Mouse (Mus musculus) stomach, embryonic 16.5 days (tissue): ENCODE measurements around the gene Kctd20. TPM values are rescaled to one million over a fixed set of nuclear protein-coding genes. Genes with fewer than 3 reads are reported as not detected.

Experiments used
- ATAC-seq: fragments of 200-750 bp; cut with Nextera tagmentation; 2 replicates; pipeline ENCODE4 v1.8.0; 2017; ENCODE audit warnings: moderate number of reproducible peaks, moderate TSS enrichment; ENCODE audit not compliant: insufficient read depth, low FRiP score
- H3K27ac ChIP-seq: fragments of 300-500 bp; sonication (generic); 2 replicates; pipeline ENCODE4 v1.5.1; 2014; ENCODE audit warnings: low read length
- H3K27me3 ChIP-seq: fragments of 300-500 bp; sonication (generic); 2 replicates; pipeline ENCODE4 v1.6.1; 2014; ENCODE audit warnings: low read length, control low read depth, mixed read lengths; ENCODE audit not compliant: control insufficient read depth, insufficient read depth
- H3K36me3 ChIP-seq: fragments of 300-500 bp; sonication (generic); 2 replicates; pipeline ENCODE4 v1.6.1; 2014; ENCODE audit warnings: low read length; ENCODE audit not compliant: control insufficient read depth, insufficient read depth
- H3K4me1 ChIP-seq: fragments of 300-500 bp; sonication (generic); 2 replicates; pipeline ENCODE4 v1.6.1; 2014; ENCODE audit warnings: low read length, control low read depth, mixed read lengths; ENCODE audit not compliant: control insufficient read depth, insufficient read depth
- H3K4me2 ChIP-seq: fragments of 300-500 bp; sonication (generic); 2 replicates; pipeline ENCODE4 v1.6.1; 2014; ENCODE audit warnings: low read depth, low read length, mixed read lengths
- H3K4me3 ChIP-seq: fragments of 300-500 bp; sonication (generic); replicated peaks from 2 replicates; pipeline ENCODE4 v1.5.1; 2014; ENCODE audit warnings: mild to moderate bottlenecking, low read length
- H3K9ac ChIP-seq: fragments of 300-500 bp; sonication (generic); 2 replicates; pipeline ENCODE4 v1.6.1; 2014; ENCODE audit warnings: low read length
- H3K9me3 ChIP-seq: fragments of 300-500 bp; sonication (generic); replicated peaks from 2 replicates; pipeline ENCODE4 v1.6.1; 2016; ENCODE audit warnings: low read length, control low read depth; ENCODE audit not compliant: control insufficient read depth
- WGBS: fragments of 180-500 bp; shearing (Covaris S2); extraction: QIAGEN DNeasy Blood & Tissue Kit; methylation state at CpG from one replicate; pipeline ENCODE4 v1.1.7; 2014; 5-methylcytosine and 5-hydroxymethylcytosine counted together
- polyA plus RNA-seq: library from polyadenylated mRNA; unstranded; fragments of >200 nt; fragmentation: Nextera tagmentation; extraction: Ambion mirVana; gene quantifications from 2 replicates; pipeline ENCODE4 v1.2.1, GENCODE M21; 2015

The Kctd20 gene
- polyA plus RNA-seq, 1 experiment from 2014 or later = 78.3 TPM

GRCm38 (mm10) chr17:28967021-28967610, 15.4 kb downstream of the Kctd20 start:
- H3K4me3 ChIP-seq = no peak overlapping the region
- ATAC-seq = no peak
- H3K9me3 ChIP-seq = no peaks in the 10 kb centered on the region
- WGBS = 70% methylated on average over 11 of the region's 11 CpGs
- H3K9ac ChIP-seq = no peak overlapping the region
- no peaks in the 10 kb centered on the region for H3K27me3 ChIP-seq
- H3K4me2 ChIP-seq = no peak overlapping the region
- H3K27ac ChIP-seq = no peak overlapping the region
- H3K36me3 ChIP-seq = peaks cover 33% of the 10 kb centered on the region
- no peaks in the 10 kb centered on the region for H3K4me1 ChIP-seq

GRCm38 (mm10) chr17:28970122-28970521, 18.4 kb downstream of the Kctd20 start:
- Histone ChIP-seq H3K36me3 (peaks cover 19% of the 10 kb centered on the region), H3K4me1 (no peaks in the 10 kb centered on the region)
- ATAC-seq = no peak

DNA sequence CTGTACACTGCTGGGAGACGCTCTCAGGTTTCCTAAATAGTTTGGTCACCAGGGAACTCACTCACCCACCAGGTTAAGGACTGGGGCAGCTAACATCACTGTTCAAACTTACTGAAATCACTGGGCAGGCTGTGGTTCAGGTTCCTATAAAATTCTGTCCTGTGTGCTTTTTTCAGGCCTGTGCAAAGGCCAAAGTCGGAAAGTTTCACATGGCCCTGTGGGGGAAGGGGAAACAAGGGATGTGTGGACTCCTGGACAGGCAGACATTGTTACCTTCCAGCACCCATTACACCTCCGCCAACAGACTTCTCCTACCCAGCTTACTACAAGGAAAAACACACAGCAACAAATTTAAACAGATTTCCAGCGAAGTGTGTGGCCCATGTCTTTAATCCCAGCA, 27.3 kb downstream of the Kctd20 start:
- H3K27me3 ChIP-seq = no peaks in the 10 kb centered on the region
- no peak overlapping the region for H3K4me3 ChIP-seq
- H3K9me3 ChIP-seq = no peaks in the 10 kb centered on the region
- no peak for ATAC-seq
- 88% methylated on average over 4 of the region's 4 CpGs for WGBS
- no peak overlapping the region for H3K4me2 ChIP-seq
- peaks cover 15% of the 10 kb centered on the region for H3K36me3 ChIP-seq
- no peak overlapping the region for H3K9ac ChIP-seq
- no peaks in the 10 kb centered on the region for H3K4me1 ChIP-seq
- H3K27ac ChIP-seq = no peak overlapping the region

More at GRCm38 (mm10) chr17:28970122-28970521, 18.4 kb downstream of the Kctd20 start:
- Histone ChIP-seq H3K9ac (no peak overlapping the region), H3K4me2 (no peak overlapping the region), H3K27ac (no peak overlapping the region), H3K9me3 (no peaks in the 10 kb centered on the region), H3K27me3 (no peaks in the 10 kb centered on the region), H3K4me3 (no peak overlapping the region)

DNA sequence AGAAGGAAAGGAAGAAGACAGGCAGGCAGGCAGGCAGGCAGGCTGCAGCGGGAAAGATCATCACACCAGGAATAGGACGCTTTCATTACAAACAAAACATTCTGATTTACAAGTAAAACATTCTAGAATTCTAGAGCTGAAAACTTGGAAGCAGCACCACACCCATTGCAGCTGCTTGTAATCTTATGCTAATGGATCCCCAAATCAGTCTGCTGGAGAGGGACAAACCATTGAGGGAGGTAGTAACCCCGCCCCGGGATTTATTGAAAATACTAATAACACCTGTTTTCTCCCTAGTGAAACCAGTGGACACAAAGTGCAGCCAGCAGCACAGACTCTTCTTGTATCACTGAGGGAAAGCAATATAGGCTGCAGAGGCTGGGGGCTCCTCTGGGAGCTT, 29.3 kb downstream of the Kctd20 start:
- Histone ChIP-seq H3K27ac (no peak overlapping the region), H3K9ac (no peak overlapping the region), H3K27me3 (no peaks in the 10 kb centered on the region), H3K4me2 (no peak overlapping the region), H3K36me3 (peaks cover 15% of the 10 kb centered on the region), H3K4me3 (no peak overlapping the region), H3K9me3 (no peaks in the 10 kb centered on the region), H3K4me1 (no peaks in the 10 kb centered on the region)
- 74% methylated on average over 4 of the region's 4 CpGs for WGBS
- ATAC-seq = no peak

GRCm38 (mm10) chr17:28982591-28982990, 30.8 kb downstream of the Kctd20 start:
- Histone ChIP-seq H3K9me3 (no peaks in the 10 kb centered on the region), H3K4me1 (no peaks in the 10 kb centered on the region), H3K4me3 (no peak overlapping the region), H3K27me3 (no peaks in the 10 kb centered on the region), H3K36me3 (peaks cover 22% of the 10 kb centered on the region), H3K27ac (no peak overlapping the region), H3K4me2 (no peak overlapping the region), H3K9ac (no peak overlapping the region)
- WGBS = 20% methylated on average over 4 of the region's 4 CpGs
- no peak for ATAC-seq

GRCm38 (mm10) chr17:28984724-28985420, 33.1 kb downstream of the Kctd20 start:
- ATAC-seq = no peak
- 71% methylated on average over 1 of the region's 1 CpGs for WGBS

DNA sequence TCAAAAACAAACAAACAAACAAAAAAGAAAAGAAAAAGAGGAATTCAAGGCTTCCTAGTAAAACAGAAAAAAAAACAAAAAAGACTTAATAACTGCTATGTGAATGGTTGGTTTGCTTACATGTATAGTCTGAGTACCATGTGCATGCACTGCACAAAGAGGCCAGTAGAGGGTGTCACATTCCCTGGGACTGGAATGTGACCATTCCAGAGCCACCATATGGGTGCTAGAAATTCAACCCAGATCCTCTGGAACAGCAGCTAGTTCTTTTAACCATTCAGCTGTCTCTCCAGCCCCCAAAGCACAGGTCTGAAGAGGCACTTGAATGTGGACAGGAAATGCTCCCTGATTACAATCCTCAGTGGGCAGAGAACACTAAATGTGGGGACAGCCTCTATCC, 35.1 kb downstream of the Kctd20 start:
- H3K27ac ChIP-seq = no peak overlapping the region
- H3K4me2 ChIP-seq = no peak overlapping the region
- H3K9me3 ChIP-seq = no peaks in the 10 kb centered on the region
- 0 out of 2 replicates have a peak, but pooled peaks cover 2% of the 10 kb centered on the region for H3K4me1 ChIP-seq
- H3K4me3 ChIP-seq = no peak overlapping the region
- ATAC-seq = no peak
- H3K27me3 ChIP-seq = no peaks in the 10 kb centered on the region
- H3K36me3 ChIP-seq = peaks cover 18% of the 10 kb centered on the region
- H3K9ac ChIP-seq = no peak overlapping the region

More at GRCm38 (mm10) chr17:28984724-28985420, 33.1 kb downstream of the Kctd20 start:
- Histone ChIP-seq H3K9ac (no peak overlapping the region), H3K36me3 (peaks cover 16% of the 10 kb centered on the region), H3K4me3 (no peak overlapping the region), H3K27ac (no peak overlapping the region), H3K27me3 (no peaks in the 10 kb centered on the region), H3K4me2 (no peak overlapping the region), H3K9me3 (no peaks in the 10 kb centered on the region), H3K4me1 (no peaks in the 10 kb centered on the region)

DNA sequence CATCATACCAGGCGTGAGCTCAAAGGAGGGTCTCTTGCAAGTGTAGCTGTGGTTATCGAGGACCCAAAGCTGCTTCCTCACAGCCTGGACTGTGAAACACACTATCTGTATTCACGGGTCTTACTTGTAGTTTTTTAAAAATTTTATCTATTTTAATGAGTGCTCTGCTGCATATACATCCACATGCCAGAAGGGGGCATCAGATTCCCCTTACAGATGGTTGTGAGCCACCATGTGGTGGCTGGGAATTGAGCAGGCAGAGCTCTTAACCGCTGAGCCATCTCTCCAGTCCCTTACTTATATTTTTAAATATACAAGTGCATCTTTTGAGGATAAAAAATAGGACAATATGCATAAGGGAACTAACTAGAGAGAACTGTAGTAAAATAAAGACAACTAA, 36.0 kb downstream of the Kctd20 start:
- 68% methylated on average over 4 of the region's 4 CpGs for WGBS
- Histone ChIP-seq H3K36me3 (peaks cover 15% of the 10 kb centered on the region), H3K27ac (no peak overlapping the region), H3K4me1 (0 out of 2 replicates have a peak, but pooled peaks cover 4% of the 10 kb centered on the region), H3K9me3 (no peaks in the 10 kb centered on the region), H3K4me3 (no peak overlapping the region), H3K4me2 (no peak overlapping the region), H3K9ac (no peak overlapping the region), H3K27me3 (no peaks in the 10 kb centered on the region)
- ATAC-seq = no peak

GRCm38 (mm10) chr17:28988291-28988690, 36.5 kb downstream of the Kctd20 start:
- 0 out of 2 replicates have a peak, but pooled peaks cover 4% of the 10 kb centered on the region for H3K4me1 ChIP-seq
- H3K27me3 ChIP-seq = no peaks in the 10 kb centered on the region
- H3K9ac ChIP-seq = no peak overlapping the region
- no peak for ATAC-seq
- no peaks in the 10 kb centered on the region for H3K9me3 ChIP-seq
- H3K4me2 ChIP-seq = no peak overlapping the region
- no peak overlapping the region for H3K4me3 ChIP-seq
- WGBS = 56% methylated on average over 4 of the region's 4 CpGs
- H3K27ac ChIP-seq = peak overlapping the region; percentile 43; the same call in 1 of the 2 replicates
- peaks cover 15% of the 10 kb centered on the region for H3K36me3 ChIP-seq
